Mouse (Mus musculus) spleen, adult 12 weeks (tissue): ENCODE data around the gene Eln.

Experiments
- DNase-seq: peaks from one replicate; pipeline ENCODE4 v3.0.0; 2022; ENCODE audit warnings: low spot score

Eln gene

GRCm38 (mm10) chr5:134743991-134744390 is 3.1 kb downstream of the Eln start:
- DNase-seq = no peak

- DNase-seq = no peak
Observed at GRCm38 (mm10) chr5:134742221-134742795, 4.8 kb downstream of the Eln start.

- no peak for DNase-seq
Observed at GRCm38 (mm10) chr5:134740501-134741341, 6.4 kb downstream of the Eln start.

GRCm38 (mm10) chr5:134739951-134740350 is 7.2 kb downstream of the Eln start:
- no peak for DNase-seq

- DNase-seq = no peak
Observed at GRCm38 (mm10) chr5:134734920-134735319, 12.2 kb downstream of the Eln start.

GRCm38 (mm10) chr5:134734072-134734471 is 13.1 kb downstream of the Eln start:
- DNase-seq = no peak

GRCm38 (mm10) chr5:134733241-134733640 is 13.9 kb downstream of the Eln start:
- no peak for DNase-seq

- no peak for DNase-seq
Observed at GRCm38 (mm10) chr5:134729124-134729523, 18.0 kb downstream of the Eln start.

GRCm38 (mm10) chr5:134728535-134728934 is 18.6 kb downstream of the Eln start:
- DNase-seq = no peak

- no peak for DNase-seq
Observed at GRCm38 (mm10) chr5:134727001-134727639, 20.0 kb downstream of the Eln start.

GRCm38 (mm10) chr5:134725299-134725698 is 21.8 kb downstream of the Eln start:
- no peak for DNase-seq

- DNase-seq = no peak
Observed at GRCm38 (mm10) chr5:134720058-134720457, 27.1 kb downstream of the Eln start.

GRCm38 (mm10) chr5:134711076-134711475 is 36.0 kb downstream of the Eln start:
- DNase-seq = no peak

GRCm38 (mm10) chr5:134709275-134709674 is 37.8 kb downstream of the Eln start:
- no peak for DNase-seq

- peak; percentile 62 for DNase-seq
Observed at GRCm38 (mm10) chr5:134704157-134704556, 43.0 kb downstream of the Eln start.

GRCm38 (mm10) chr5:134695539-134695938 is 51.6 kb downstream of the Eln start:
- no peak for DNase-seq

- no peak for DNase-seq
Observed at GRCm38 (mm10) chr5:134695082-134695481, 52.0 kb downstream of the Eln start.

GRCm38 (mm10) chr5:134692704-134693103 is 54.4 kb downstream of the Eln start:
- DNase-seq = no peak

- DNase-seq = peak; percentile 99
Observed at GRCm38 (mm10) chr5:134688718-134689284, 58.3 kb downstream of the Eln start.

GRCm38 (mm10) chr5:134688086-134688717 is 58.9 kb downstream of the Eln start, which contains the start of gene Limk1:
Gene Limk1, minus strand, starts transcription at chr5:134688598.
- DNase-seq = no peak

- no peak for DNase-seq
Observed at GRCm38 (mm10) chr5:134687187-134687586, 59.9 kb downstream of the Eln start.

GRCm38 (mm10) chr5:134686541-134686940 is 60.6 kb downstream of the Eln start:
- DNase-seq = no peak
